Mouse (Mus musculus) adrenal gland, postnatal 0 days (tissue): ENCODE data around the gene Gm10750. TPM values are rescaled to one million over a fixed set of nuclear protein-coding genes. Genes with fewer than 3 reads are reported as not detected.

Experiments
- polyA plus RNA-seq: library from polyadenylated mRNA; unstranded; fragments of >200 nt; fragmentation: Nextera tagmentation; extraction: Ambion mirVana; gene quantifications from 2 replicates; pipeline ENCODE4 v1.2.1, GENCODE M21; 2015

Gm10750 gene
- not detected in 2 replicates for polyA plus RNA-seq

GRCm38 (mm10) chr2:149017137-149017536, at the start of gene Gm10750:
Gene Gm10750, minus strand, starts transcription at chr2:149017237.

GRCm38 (mm10) chr2:149003151-149003550, 13.9 kb downstream of the Gm10750 start, which contains the start of gene Gm1330:
Gene Gm1330, minus strand, starts transcription at chr2:149003251.

Other genes with a start within 250 kb of the Gm10750 start
- 0.47 TPM in 1 of 2 replicates, not detected in the other for gene Cst11, start 245.7 kb downstream of the Gm10750 start, polyA plus RNA-seq
- gene 8030411F24Rik, start 235.2 kb downstream of the Gm10750 start, polyA plus RNA-seq, result not detected in 2 replicates
- 0.28 and 0.68 TPM in 2 replicates for gene Cst12, start 227.9 kb downstream of the Gm10750 start, polyA plus RNA-seq
- gene Cst8, start 218.5 kb downstream of the Gm10750 start, polyA plus RNA-seq, result 187 and 218 TPM in 2 replicates
- gene Cst13, start 197.2 kb downstream of the Gm10750 start, polyA plus RNA-seq, result 0.18 and 0.44 TPM in 2 replicates
- gene Cst9, start 182.1 kb downstream of the Gm10750 start, polyA plus RNA-seq, result 0.28 TPM in 1 of 2 replicates, not detected in the other
- gene 9230104L09Rik, start 152.2 kb downstream of the Gm10750 start, polyA plus RNA-seq, result 9.3 and 20.3 TPM in 2 replicates
- gene Cst3, start 141.5 kb downstream of the Gm10750 start, polyA plus RNA-seq, result 1,541 and 1,932 TPM in 2 replicates
- not detected in 2 replicates for gene Gm1330, start 14.0 kb downstream of the Gm10750 start, polyA plus RNA-seq